Mouse (Mus musculus): ENCODE results near the gene Tcl1b2.
"Not testable (repeated sequence)": the region's sequence is repeated elsewhere in the genome, so short reads cannot be mapped to it uniquely, and the experiment has no call there.

Gene Tcl1b2

GRCm38 (mm10) chr12:105145714-105146113 lies at the start of gene Tcl1b2:
TSS of gene Tcl1b2 (plus strand) at chr12:105146014.
- DNase-seq (ENCODE audit: low read depth, low spot score) = no peak

GRCm38 (mm10) chr12:105099466-105100044 lies 46.3 kb upstream of the Tcl1b2 start:
- DNase-seq (ENCODE audit: low read depth, low spot score) = no peak

DNA sequence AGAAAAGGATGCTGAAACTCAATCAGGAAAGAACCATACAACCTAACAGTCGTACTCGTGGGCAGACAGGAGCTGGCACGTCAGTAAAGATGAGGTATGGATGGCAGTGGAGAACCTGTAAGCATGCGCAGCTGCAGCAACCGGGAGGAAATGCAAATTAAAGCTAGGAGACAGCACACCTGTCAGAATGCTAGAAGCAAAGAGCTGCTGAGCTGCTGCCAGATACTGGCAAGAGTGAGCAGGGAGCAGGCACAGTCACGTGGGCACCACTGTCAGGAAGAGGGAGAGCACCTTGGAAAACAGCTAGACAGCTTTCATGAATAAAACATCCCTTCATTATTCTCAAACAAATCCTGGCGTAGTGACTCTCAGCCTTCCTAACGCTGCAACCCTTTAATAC lies 42.9 kb upstream of the Tcl1b2 start:
- DNase-seq (ENCODE audit: low read depth, low spot score) = peak; percentile 64

DNA sequence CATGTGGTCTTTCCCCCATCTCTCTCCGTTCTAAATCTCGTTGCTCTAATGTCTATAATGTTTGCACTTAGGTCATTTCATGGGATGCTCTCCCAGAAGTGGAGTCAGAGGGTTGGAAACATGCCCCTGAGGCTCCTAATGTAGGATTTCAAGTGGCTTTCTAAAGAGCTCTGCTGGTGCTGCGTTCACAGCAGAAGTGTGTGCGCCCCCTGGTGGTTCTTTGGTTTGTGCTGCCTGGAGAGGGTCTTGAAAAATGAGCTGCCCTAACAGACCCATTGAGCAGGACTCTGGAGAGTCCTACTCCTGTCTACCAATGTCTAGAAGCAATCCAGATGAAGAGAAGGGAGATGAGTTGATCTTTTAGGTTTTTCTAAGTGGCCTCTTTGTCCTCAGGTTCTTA lies 41.8 kb upstream of the Tcl1b2 start:
- DNase-seq (ENCODE audit: low read depth, low spot score) = no peak

DNA sequence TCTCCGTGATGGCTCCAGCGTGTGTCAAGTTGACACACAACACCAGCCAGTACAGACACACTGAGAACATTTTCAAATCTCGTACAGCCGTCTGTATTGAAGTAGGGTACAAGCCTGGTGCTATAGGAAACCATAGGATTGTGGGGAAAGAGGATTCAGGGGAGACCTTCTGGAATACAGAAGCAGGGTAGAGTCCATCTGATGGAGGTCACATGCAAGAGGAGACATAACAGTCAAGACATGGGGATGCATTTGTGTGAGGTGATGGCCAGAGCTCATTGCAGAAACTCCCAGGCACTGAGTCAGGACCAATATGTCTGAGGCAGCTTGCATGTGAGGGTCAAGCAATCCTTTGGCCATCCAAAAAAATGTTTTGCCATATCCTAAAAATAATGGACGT lies 40.5 kb upstream of the Tcl1b2 start:
- DNase-seq (ENCODE audit: low read depth, low spot score) = no peak

GRCm38 (mm10) chr12:105108856-105109255 lies 37.0 kb upstream of the Tcl1b2 start:
- no peak for DNase-seq (ENCODE audit: low read depth, low spot score)

GRCm38 (mm10) chr12:105109406-105109805 lies 36.4 kb upstream of the Tcl1b2 start:
- DNase-seq (ENCODE audit: low read depth, low spot score) = no peak

GRCm38 (mm10) chr12:105109812-105110211 lies 36.0 kb upstream of the Tcl1b2 start:
- no peak for DNase-seq (ENCODE audit: low read depth, low spot score)

DNA sequence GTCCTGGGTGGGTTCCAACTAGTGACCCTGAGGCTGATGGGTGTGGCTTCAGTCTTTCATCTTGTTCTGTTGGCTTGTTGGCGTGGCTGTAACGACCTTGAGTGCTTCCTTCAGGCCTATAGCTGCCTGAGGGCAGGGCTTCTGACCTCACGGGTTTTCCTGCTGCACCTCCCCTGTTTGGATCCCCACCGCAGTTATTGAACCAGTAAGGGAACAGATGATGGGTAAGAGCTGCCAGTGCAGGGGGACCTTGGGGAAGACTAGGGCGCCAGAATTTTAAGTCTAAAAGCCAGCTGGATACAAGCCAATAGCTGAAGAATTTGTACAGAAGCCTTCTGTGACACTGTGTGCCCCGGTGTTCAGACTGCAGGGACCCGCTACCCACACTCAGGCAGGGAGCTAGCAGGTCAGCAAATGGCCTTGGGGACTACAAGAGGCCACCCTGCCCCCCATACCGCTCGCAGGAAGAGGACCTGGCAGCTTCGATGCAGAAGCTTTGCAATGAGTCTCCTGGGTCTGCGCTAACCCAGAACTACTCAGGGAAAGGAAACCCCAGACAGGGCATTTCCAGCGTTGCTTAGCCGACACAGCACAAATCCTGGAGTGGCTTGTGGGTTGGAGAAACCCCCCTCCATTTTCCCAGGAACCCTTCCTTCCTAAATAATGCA lies 33.4 kb upstream of the Tcl1b2 start:
- no peak for DNase-seq (ENCODE audit: low read depth, low spot score)

DNA sequence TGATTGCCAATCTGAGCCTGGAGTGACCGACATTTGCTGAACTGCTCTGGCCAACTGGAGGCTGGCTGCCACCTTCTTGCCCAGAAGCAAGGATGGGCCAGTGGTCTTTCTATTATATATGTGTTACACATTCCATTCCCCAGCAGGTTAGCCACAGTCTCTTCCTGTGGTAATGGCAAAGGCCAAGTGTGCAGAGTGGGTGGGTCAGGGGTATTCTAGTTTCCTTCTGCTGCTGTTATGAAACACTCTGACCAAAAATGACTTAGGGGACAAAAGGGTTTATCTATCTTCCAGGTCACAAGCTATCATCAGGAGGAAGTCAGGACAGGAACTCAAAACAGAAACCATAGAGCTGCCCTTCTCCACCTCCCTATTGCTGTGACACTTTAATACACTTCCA lies 29.2 kb upstream of the Tcl1b2 start:
- no peak for DNase-seq (ENCODE audit: low read depth, low spot score)

- no peak for DNase-seq (ENCODE audit: low read depth, low spot score)
Measured at GRCm38 (mm10) chr12:105125362-105125761, 20.5 kb upstream of the Tcl1b2 start.

DNA sequence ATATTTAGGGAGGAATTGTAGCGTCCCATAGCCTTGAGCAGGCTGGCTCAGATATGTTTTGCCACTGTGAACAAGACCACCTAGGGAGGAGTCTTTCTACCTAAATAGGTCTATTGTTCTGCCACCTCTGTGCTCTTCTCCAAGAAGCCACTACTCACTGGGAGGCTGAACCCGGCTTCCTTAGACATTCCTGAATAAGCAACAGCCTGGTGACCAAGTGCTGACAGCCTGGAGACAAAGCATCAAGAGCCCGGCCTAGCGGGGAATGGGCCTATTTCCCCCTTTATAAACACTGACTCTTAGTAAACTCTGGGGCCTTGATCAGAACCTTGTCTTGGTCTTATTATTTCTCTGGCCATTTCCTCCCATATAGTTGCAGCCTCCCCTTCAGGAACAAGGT lies 19.3 kb upstream of the Tcl1b2 start:
- no peak for DNase-seq (ENCODE audit: low read depth, low spot score)

- DNase-seq (ENCODE audit: low read depth, low spot score) = no peak
Measured at GRCm38 (mm10) chr12:105127607-105128006, 18.2 kb upstream of the Tcl1b2 start.

DNA sequence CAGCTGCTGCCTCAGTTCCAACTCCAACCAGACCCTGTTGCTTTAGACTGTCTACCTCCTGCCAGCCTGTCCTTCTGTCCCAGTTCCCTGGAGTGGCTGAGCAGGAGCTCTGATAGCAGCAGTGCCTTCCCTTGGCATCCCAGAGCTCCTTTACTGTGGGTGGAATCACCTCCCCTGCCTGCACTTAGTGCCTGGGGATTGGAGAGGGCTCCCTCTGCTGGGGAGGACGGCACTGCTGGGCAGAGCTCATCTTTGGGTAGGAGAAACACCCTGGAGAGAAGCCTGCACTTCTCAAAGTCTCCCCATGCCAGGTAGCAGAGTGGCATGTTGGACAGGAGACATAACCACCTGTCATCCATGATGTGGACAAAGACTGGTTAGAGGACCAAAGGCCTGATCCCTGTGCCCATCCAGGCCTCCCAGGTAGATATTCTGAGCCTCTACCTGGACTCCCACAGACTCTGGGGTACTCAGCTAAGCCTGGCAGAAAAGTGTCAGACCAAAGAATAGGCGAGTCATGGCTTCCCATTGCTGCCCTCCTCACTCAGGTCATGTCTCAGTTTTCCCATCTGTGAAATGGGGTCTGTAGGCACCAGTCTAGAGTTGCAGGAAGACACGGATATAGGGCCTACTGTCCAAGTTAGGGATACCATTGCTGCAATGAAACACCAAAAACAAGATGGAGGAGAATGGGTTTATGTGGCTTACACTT lies 16.2 kb upstream of the Tcl1b2 start:
- not testable (repeated sequence) for DNase-seq (ENCODE audit: low read depth, low spot score)

- not testable (repeated sequence) for DNase-seq (ENCODE audit: low read depth, low spot score)
Measured at GRCm38 (mm10) chr12:105134167-105134566, 11.6 kb upstream of the Tcl1b2 start.

GRCm38 (mm10) chr12:105134826-105135225 lies 11.0 kb upstream of the Tcl1b2 start:
- DNase-seq (ENCODE audit: low read depth, low spot score) = not testable (repeated sequence)

GRCm38 (mm10) chr12:105137729-105138128 lies 8.1 kb upstream of the Tcl1b2 start:
- not testable (repeated sequence) for DNase-seq (ENCODE audit: low read depth, low spot score)

DNA sequence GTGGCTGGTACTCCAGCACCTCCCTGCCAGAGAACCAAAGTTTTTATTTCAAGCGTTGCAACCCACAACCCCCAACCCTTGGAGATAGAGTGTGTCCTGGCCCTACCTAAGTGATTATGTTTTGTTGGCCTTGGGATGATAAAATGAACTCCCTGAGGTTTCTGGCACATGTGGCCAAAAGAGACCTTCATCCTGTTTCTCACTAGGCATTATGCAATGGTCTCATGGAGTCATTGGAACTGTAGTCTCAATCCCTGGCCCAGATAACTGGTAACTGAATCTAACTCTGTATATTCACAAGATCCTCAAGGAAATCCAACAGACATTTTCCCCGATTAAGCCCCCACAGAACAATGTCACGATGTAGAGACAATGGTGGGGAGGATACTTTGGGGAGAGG lies 2.7 kb upstream of the Tcl1b2 start:
- no peak for DNase-seq (ENCODE audit: low read depth, low spot score)

- not testable (repeated sequence) for DNase-seq (ENCODE audit: low read depth, low spot score)
Measured at GRCm38 (mm10) chr12:105144928-105145327, 886 bp upstream of the Tcl1b2 start.

DNA sequence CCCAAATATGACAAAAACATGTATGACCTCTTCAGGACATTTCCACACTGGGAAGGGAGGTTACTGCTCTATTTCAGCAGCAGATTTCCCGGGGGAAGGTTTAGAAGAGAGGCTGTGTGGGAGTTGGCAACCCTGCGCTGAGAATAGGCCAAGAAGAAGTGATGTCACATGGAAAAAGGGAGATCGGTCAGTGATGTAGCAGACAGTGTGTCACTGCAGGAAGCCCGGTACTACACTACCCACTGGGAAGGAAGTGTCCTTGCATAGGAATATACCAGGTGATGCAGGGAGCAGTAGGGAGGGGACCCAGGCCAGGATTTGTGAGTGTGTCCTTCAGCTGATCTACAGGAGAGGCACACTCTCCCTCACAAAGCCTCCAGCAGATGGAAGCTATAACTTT lies 9.5 kb downstream of the Tcl1b2 start:
- DNase-seq (ENCODE audit: low read depth, low spot score) = not testable (repeated sequence)

DNA sequence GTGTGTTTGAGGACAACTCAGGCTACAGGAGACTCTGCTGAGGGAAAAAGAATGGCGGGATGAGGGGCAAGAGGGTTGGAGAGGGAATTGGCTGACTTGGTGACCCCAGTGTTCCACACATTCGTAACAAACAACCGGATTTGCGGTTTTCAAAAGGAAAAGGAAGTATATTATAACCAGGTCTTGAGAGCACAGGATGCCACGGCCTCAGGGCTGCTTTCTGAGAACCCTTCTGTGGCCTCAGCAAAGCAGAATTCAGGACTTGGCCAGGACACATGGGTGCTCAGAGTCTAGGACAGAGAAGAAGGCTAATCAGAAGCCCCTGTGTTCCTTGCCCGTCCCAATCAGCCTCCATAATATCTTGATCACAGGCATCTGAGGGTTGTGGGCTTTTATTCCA lies 13.0 kb downstream of the Tcl1b2 start:
- no peak for DNase-seq (ENCODE audit: low read depth, low spot score)

DNA sequence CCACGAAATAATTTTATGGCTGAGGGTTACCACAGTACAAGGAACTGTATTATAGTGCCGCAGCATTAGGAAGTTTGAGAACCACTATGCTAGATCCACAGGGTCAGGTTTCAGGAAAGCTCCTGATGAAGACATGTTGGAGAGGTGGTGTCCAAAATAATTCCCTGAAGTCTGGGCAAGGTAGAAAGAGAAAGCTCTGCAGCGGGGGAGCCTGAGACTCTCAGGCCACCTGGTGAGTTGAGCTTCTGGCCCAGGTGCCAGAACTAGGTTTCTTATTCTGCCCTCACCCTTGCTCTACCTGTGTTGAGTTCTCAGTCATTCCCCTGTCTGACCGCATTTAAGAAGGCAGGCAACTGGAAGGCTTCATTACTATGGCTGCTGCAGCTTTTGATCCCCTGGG lies 13.6 kb downstream of the Tcl1b2 start, which contains the start of gene Tcl1b1:
Gene Tcl1b1, plus strand, starts transcription at position 301 of the 400 bp plus-strand sequence.
- DNase-seq (ENCODE audit: low read depth, low spot score) = no peak

GRCm38 (mm10) chr12:105166734-105167133 lies 20.9 kb downstream of the Tcl1b2 start:
- DNase-seq (ENCODE audit: low read depth, low spot score) = no peak

All from brain, embryonic 18.5 days (tissue).